Mouse (Mus musculus) heart, embryonic 15.5 days (tissue): ENCODE measurements around the gene Amz2. TPM values are rescaled to one million over a fixed set of nuclear protein-coding genes. Genes with fewer than 3 reads are reported as not detected.

ENCODE experiments used
- ATAC-seq: fragments of 200-750 bp; cut with Nextera tagmentation; replicated peaks from 2 replicates; pipeline ENCODE4 v1.8.0; 2017; ENCODE audit warnings: low read depth, moderate TSS enrichment; ENCODE audit not compliant: insufficient number of reproducible peaks, insufficient read depth, low FRiP score
- H3K27ac ChIP-seq: fragments of 300-500 bp; sonication (generic); 2 replicates; pipeline ENCODE4 v1.5.1; 2015; ENCODE audit warnings: mild to moderate bottlenecking, inconsistent platforms
- H3K27me3 ChIP-seq: fragments of 300-500 bp; sonication (generic); 2 replicates; pipeline ENCODE4 v1.6.1; 2015; ENCODE audit warnings: inconsistent platforms
- H3K36me3 ChIP-seq: fragments of 300-500 bp; sonication (generic); 2 replicates; pipeline ENCODE4 v1.6.1; 2015; ENCODE audit warnings: mild to moderate bottlenecking, inconsistent platforms
- H3K4me1 ChIP-seq: fragments of 300-500 bp; sonication (generic); replicated peaks from 2 replicates; pipeline ENCODE4 v1.6.1; 2015; ENCODE audit warnings: inconsistent platforms
- H3K4me2 ChIP-seq: fragments of 300-500 bp; sonication (generic); 2 replicates; pipeline ENCODE4 v1.6.1; 2015; ENCODE audit warnings: inconsistent platforms, mild to moderate bottlenecking, moderate library complexity
- H3K4me3 ChIP-seq: fragments of 300-500 bp; sonication (generic); 2 replicates; pipeline ENCODE4 v1.5.1; 2015; ENCODE audit warnings: mild to moderate bottlenecking, inconsistent platforms
- H3K9ac ChIP-seq: fragments of 300-500 bp; sonication (generic); 2 replicates; pipeline ENCODE4 v1.6.1; 2015; ENCODE audit warnings: mild to moderate bottlenecking, inconsistent platforms
- H3K9me3 ChIP-seq: fragments of 300-500 bp; sonication (generic); replicated peaks from 2 replicates; pipeline ENCODE4 v1.6.1; 2016; ENCODE audit warnings: inconsistent platforms
- WGBS: fragments of 180-500 bp; shearing (Covaris S2); methylation state at CpG from one replicate; pipeline ENCODE4 v1.1.7; 2015; ENCODE audit warnings: mixed read lengths; 5-methylcytosine and 5-hydroxymethylcytosine counted together
- polyA plus RNA-seq: library from polyadenylated mRNA; unstranded; fragments of >200 nt; fragmentation: Nextera tagmentation; extraction: Ambion mirVana; gene quantifications from 2 replicates; pipeline ENCODE4 v1.2.1, GENCODE M21; 2015

Amz2 gene
- polyA plus RNA-seq, 1 experiment from 2014 or later = 33.0 TPM

- peaks cover 19% of the 10 kb centered on the region for H3K4me1 ChIP-seq
- H3K27me3 ChIP-seq = no peaks in the 10 kb centered on the region
- 86% methylated on average over 8 of the region's 8 CpGs for WGBS
- no peak overlapping the region for H3K27ac ChIP-seq
- H3K36me3 ChIP-seq = no peaks in the 10 kb centered on the region
- H3K9ac ChIP-seq = no peak overlapping the region
- H3K4me3 ChIP-seq = no peak overlapping the region
- no peaks in the 10 kb centered on the region for H3K9me3 ChIP-seq
- no peak for ATAC-seq
- no peak overlapping the region for H3K4me2 ChIP-seq
These were observed 17.9 kb downstream of the Amz2 start for GRCm38 (mm10) chr11:109443468-109444263.

- Histone ChIP-seq H3K4me2 (no peak overlapping the region), H3K27ac (no peak overlapping the region), H3K4me3 (no peak overlapping the region), H3K9me3 (no peaks in the 10 kb centered on the region), H3K4me1 (peaks cover 12% of the 10 kb centered on the region), H3K27me3 (no peaks in the 10 kb centered on the region), H3K36me3 (no peaks in the 10 kb centered on the region), H3K9ac (no peak overlapping the region)
- ATAC-seq = no peak
- 66% methylated on average over 7 of the region's 7 CpGs for WGBS
These were observed 18.9 kb downstream of the Amz2 start for GRCm38 (mm10) chr11:109444600-109444999.

- peaks cover 3% of the 10 kb centered on the region for H3K4me1 ChIP-seq
- H3K4me2 ChIP-seq = no peak overlapping the region
- 44% methylated on average over 13 of the region's 13 CpGs for WGBS
- ATAC-seq = 0 out of 2 replicates have a peak, but pooled peaks have one; percentile 36
- H3K27ac ChIP-seq = no peak overlapping the region
- no peak overlapping the region for H3K4me3 ChIP-seq
- no peaks in the 10 kb centered on the region for H3K36me3 ChIP-seq
- H3K9me3 ChIP-seq = no peaks in the 10 kb centered on the region
- no peaks in the 10 kb centered on the region for H3K27me3 ChIP-seq
- no peak overlapping the region for H3K9ac ChIP-seq
These were observed 19.8 kb downstream of the Amz2 start for GRCm38 (mm10) chr11:109445438-109446035.

- 81% methylated on average over 11 of the region's 11 CpGs for WGBS
- Histone ChIP-seq H3K9ac (no peak overlapping the region), H3K4me3 (no peak overlapping the region), H3K27me3 (no peaks in the 10 kb centered on the region), H3K27ac (no peak overlapping the region), H3K4me2 (no peak overlapping the region), H3K36me3 (peaks cover 10% of the 10 kb centered on the region; the same call in 1 of the 2 replicates), H3K9me3 (no peaks in the 10 kb centered on the region), H3K4me1 (no peaks in the 10 kb centered on the region)
- no peak for ATAC-seq
These were observed 25.4 kb downstream of the Amz2 start for GRCm38 (mm10) chr11:109451169-109451568.

GRCm38 (mm10) chr11:109456261-109456660, 30.5 kb downstream of the Amz2 start:
- ATAC-seq = no peak
- Histone ChIP-seq H3K9ac (no peak overlapping the region), H3K27me3 (no peaks in the 10 kb centered on the region), H3K4me2 (no peak overlapping the region), H3K4me3 (no peak overlapping the region), H3K27ac (no peak overlapping the region), H3K9me3 (no peaks in the 10 kb centered on the region), H3K36me3 (peaks cover 10% of the 10 kb centered on the region), H3K4me1 (peaks cover 7% of the 10 kb centered on the region)
- WGBS = 91% methylated on average over 5 of the region's 5 CpGs

- H3K4me3 ChIP-seq = no peak overlapping the region
- no peaks in the 10 kb centered on the region for H3K9me3 ChIP-seq
- no peak overlapping the region for H3K27ac ChIP-seq
- H3K4me1 ChIP-seq = peaks cover 7% of the 10 kb centered on the region
- WGBS = 93% methylated on average over 11 of the region's 11 CpGs
- H3K27me3 ChIP-seq = no peaks in the 10 kb centered on the region
- no peak for ATAC-seq
- H3K4me2 ChIP-seq = no peak overlapping the region
- H3K9ac ChIP-seq = no peak overlapping the region
- H3K36me3 ChIP-seq = no peaks in the 10 kb centered on the region; the same call in none of the 2 replicates
These were observed 32.4 kb downstream of the Amz2 start for GRCm38 (mm10) chr11:109458165-109458564.

GRCm38 (mm10) chr11:109460586-109460985, 34.8 kb downstream of the Amz2 start:
- no peaks in the 10 kb centered on the region; the same call in 1 of the 2 replicates for H3K36me3 ChIP-seq
- WGBS = 22% methylated on average over 5 of the region's 5 CpGs
- H3K4me3 ChIP-seq = no peak overlapping the region
- peaks cover 7% of the 10 kb centered on the region for H3K4me1 ChIP-seq
- no peak overlapping the region for H3K4me2 ChIP-seq
- H3K27me3 ChIP-seq = no peaks in the 10 kb centered on the region
- peak; percentile 83; the same call in 1 of the 2 replicates for ATAC-seq
- H3K27ac ChIP-seq = peak overlapping the region; percentile 26; the same call in 1 of the 2 replicates
- H3K9ac ChIP-seq = no peak overlapping the region
- no peaks in the 10 kb centered on the region for H3K9me3 ChIP-seq

- no peak overlapping the region for H3K27ac ChIP-seq
These were observed 39.3 kb downstream of the Amz2 start for GRCm38 (mm10) chr11:109465068-109465467.

GRCm38 (mm10) chr11:109466987-109467386, 41.2 kb downstream of the Amz2 start:
- Histone ChIP-seq H3K27ac (no peak overlapping the region), H3K4me3 (no peak overlapping the region), H3K4me2 (no peak overlapping the region), H3K4me1 (peaks cover 13% of the 10 kb centered on the region), H3K9ac (no peak overlapping the region), H3K9me3 (no peaks in the 10 kb centered on the region), H3K27me3 (no peaks in the 10 kb centered on the region), H3K36me3 (no peaks in the 10 kb centered on the region)
- ATAC-seq = no peak
- WGBS = 64% methylated on average over 8 of the region's 8 CpGs

More at GRCm38 (mm10) chr11:109465068-109465467, 39.3 kb downstream of the Amz2 start:
- H3K4me1 ChIP-seq = peaks cover 9% of the 10 kb centered on the region
- H3K27me3 ChIP-seq = no peaks in the 10 kb centered on the region
- H3K9ac ChIP-seq = no peak overlapping the region
- ATAC-seq = no peak
- H3K36me3 ChIP-seq = no peaks in the 10 kb centered on the region
- WGBS = 88% methylated on average over 4 of the region's 4 CpGs
- no peaks in the 10 kb centered on the region for H3K9me3 ChIP-seq
- H3K4me3 ChIP-seq = no peak overlapping the region
- no peak overlapping the region for H3K4me2 ChIP-seq

- 72% methylated on average over 5 of the region's 5 CpGs for WGBS
- no peaks in the 10 kb centered on the region for H3K9me3 ChIP-seq
- no peak for ATAC-seq
- H3K4me3 ChIP-seq = no peak overlapping the region
- no peak overlapping the region for H3K27ac ChIP-seq
- H3K36me3 ChIP-seq = no peaks in the 10 kb centered on the region
- H3K4me1 ChIP-seq = peaks cover 16% of the 10 kb centered on the region
- no peak overlapping the region for H3K4me2 ChIP-seq
- H3K27me3 ChIP-seq = no peaks in the 10 kb centered on the region
- H3K9ac ChIP-seq = no peak overlapping the region
These were observed 42.4 kb downstream of the Amz2 start for GRCm38 (mm10) chr11:109468133-109468532.

GRCm38 (mm10) chr11:109470170-109470569, 44.4 kb downstream of the Amz2 start:
- Histone ChIP-seq H3K27me3 (peaks cover 3% of the 10 kb centered on the region; the same call in 1 of the 2 replicates), H3K4me2 (no peak overlapping the region), H3K9ac (no peak overlapping the region), H3K36me3 (no peaks in the 10 kb centered on the region), H3K4me1 (peaks cover 22% of the 10 kb centered on the region), H3K27ac (no peak overlapping the region), H3K4me3 (no peak overlapping the region), H3K9me3 (no peaks in the 10 kb centered on the region)
- 69% methylated on average over 9 of the region's 9 CpGs for WGBS
- no peak for ATAC-seq
